Mouse (Mus musculus): ENCODE results near the gene Gli3. TPM values are rescaled to one million over a fixed set of nuclear protein-coding genes. Genes with fewer than 3 reads are reported as not detected.

Gene Gli3
- 25.4 and 30.1 TPM in 2 replicates for polyA plus RNA-seq (2015; fragmentation: Nextera tagmentation; extraction: Ambion mirVana)

- peak within 1 kb of the TSS; percentile 99 for H3K27ac ChIP-seq
- WGBS: under 1% methylated on average over 47 of the region's 76 CpGs
- peak within 1 kb of the TSS; percentile 89 for H3K4me3 ChIP-seq
- no peaks in the 10 kb centered on the region for H3K9me3 ChIP-seq
- peak within 1 kb of the TSS; percentile 95 for H3K9ac ChIP-seq
- H3K4me2 ChIP-seq: peak within 1 kb of the TSS; percentile 59
- no peaks in the 10 kb centered on the region for H3K27me3 ChIP-seq
- ATAC-seq (ENCODE audit: insufficient number of reproducible peaks, low FRiP score, low TSS enrichment, low read depth): peak; percentile 94
- H3K4me1 ChIP-seq: peaks cover 17% of the 10 kb centered on the region
- no peaks in the 10 kb centered on the region for H3K36me3 ChIP-seq
Observed at GRCm38 (mm10) chr13:15462830-15463491, at the start of gene Gli3. Gene Gli3, plus strand, starts transcription at chr13:15463235.

DNA sequence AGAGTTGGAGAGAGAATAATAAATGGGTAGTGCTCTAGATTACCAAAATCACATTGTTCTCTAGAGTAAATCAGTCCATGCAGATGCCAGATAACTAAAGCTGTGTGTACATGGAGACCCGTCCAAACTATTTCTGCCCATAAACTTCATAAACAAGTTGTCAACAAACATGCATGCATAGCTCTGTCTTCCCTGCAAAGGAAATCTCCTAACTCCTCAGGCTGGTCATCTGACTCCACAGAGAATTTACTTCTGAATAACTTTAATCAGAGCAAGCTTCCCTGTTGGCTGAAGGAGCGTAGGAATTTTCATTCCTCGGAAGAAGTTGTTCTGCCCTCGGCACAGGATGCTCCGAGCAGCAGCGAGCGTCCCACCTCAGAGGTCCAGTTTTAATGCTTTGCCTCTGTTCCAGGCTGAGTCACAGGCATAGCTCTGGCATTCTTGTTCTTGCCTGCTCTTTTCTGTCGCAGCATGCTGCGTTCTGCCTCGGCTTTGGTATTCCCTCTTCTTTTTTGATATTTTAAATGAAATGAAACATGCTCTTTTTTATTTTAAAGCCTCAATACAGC lies 41.8 kb upstream of the Gli3 start:
- Histone ChIP-seq H3K36me3 (no peaks in the 10 kb centered on the region), H3K4me1 (peaks cover 4% of the 10 kb centered on the region; the same call in 1 of the 2 replicates), H3K27me3 (no peaks in the 10 kb centered on the region), H3K4me2 (peak overlapping the region; percentile 37), H3K4me3 (peak overlapping the region; percentile 1; the same call in 1 of the 2 replicates), H3K27ac (no peak overlapping the region), H3K9me3 (no peaks in the 10 kb centered on the region), H3K9ac (no peak overlapping the region)
- 10% methylated on average over 10 of the region's 10 CpGs for WGBS
- ATAC-seq (ENCODE audit: insufficient number of reproducible peaks, low FRiP score, low TSS enrichment, low read depth): no peak

DNA sequence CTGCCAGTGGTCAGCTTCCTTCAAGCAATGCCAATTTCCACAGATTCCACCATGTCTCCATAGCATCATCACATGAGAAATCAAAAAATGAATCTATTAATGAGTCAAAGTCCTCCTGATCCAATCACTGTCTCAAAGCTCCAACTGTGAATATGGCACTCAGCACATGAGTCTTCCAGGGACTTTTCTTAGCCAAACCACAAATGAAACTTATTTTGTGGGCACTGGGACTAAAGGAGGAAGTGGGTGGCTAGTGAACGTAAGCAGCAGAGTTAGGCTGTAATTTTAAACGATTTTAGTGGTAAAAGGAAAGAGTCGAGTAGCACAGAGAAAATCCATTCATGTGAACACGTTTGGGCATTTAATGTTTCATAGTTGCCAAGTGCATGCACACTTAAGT lies 21.0 kb upstream of the Gli3 start:
- no peaks in the 10 kb centered on the region for H3K27me3 ChIP-seq
- WGBS: 35% methylated on average over 4 of the region's 4 CpGs
- H3K9ac ChIP-seq: no peak overlapping the region
- no peak for ATAC-seq (ENCODE audit: insufficient number of reproducible peaks, low FRiP score, low TSS enrichment, low read depth)
- no peak overlapping the region for H3K4me2 ChIP-seq
- H3K27ac ChIP-seq: peak overlapping the region; percentile 24; the same call in 1 of the 2 replicates
- H3K4me3 ChIP-seq: no peak overlapping the region
- peaks cover 18% of the 10 kb centered on the region for H3K4me1 ChIP-seq
- H3K9me3 ChIP-seq: no peaks in the 10 kb centered on the region
- H3K36me3 ChIP-seq: no peaks in the 10 kb centered on the region

DNA sequence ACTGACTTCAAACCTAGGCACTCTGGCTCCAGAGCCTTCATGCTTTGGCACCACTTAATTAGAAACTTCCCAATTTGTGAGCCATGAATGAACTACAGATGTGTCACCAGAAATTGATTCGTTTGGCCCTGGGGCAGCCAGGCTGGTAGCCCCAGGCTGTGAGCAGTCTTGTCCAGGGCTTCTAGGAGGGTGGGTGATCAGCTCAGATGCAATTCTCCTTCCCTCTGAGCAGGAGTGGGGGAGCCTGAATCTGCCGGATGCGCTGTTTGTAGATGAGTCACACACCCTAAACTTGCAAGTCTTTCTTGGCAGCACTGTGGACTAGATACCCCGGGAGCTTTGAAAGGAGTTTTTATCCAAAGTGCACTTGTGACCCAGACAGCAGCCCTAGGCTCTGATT lies 18.7 kb upstream of the Gli3 start:
- Histone ChIP-seq H3K4me3 (no peak overlapping the region), H3K4me1 (peaks cover 18% of the 10 kb centered on the region), H3K36me3 (no peaks in the 10 kb centered on the region), H3K27ac (no peak overlapping the region), H3K27me3 (no peaks in the 10 kb centered on the region), H3K9me3 (no peaks in the 10 kb centered on the region), H3K9ac (no peak overlapping the region), H3K4me2 (no peak overlapping the region)
- no peak for ATAC-seq (ENCODE audit: insufficient number of reproducible peaks, low FRiP score, low TSS enrichment, low read depth)
- WGBS: 41% methylated on average over 4 of the region's 4 CpGs

GRCm38 (mm10) chr13:15445591-15445990 lies 17.4 kb upstream of the Gli3 start:
- Histone ChIP-seq H3K27ac (no peak overlapping the region), H3K4me2 (no peak overlapping the region), H3K9me3 (no peaks in the 10 kb centered on the region), H3K27me3 (no peaks in the 10 kb centered on the region), H3K36me3 (no peaks in the 10 kb centered on the region), H3K4me3 (no peak overlapping the region), H3K9ac (no peak overlapping the region), H3K4me1 (peaks cover 15% of the 10 kb centered on the region; the same call in 1 of the 2 replicates)
- no peak for ATAC-seq (ENCODE audit: insufficient number of reproducible peaks, low FRiP score, low TSS enrichment, low read depth)
- 41% methylated on average over 2 of the region's 2 CpGs for WGBS

DNA sequence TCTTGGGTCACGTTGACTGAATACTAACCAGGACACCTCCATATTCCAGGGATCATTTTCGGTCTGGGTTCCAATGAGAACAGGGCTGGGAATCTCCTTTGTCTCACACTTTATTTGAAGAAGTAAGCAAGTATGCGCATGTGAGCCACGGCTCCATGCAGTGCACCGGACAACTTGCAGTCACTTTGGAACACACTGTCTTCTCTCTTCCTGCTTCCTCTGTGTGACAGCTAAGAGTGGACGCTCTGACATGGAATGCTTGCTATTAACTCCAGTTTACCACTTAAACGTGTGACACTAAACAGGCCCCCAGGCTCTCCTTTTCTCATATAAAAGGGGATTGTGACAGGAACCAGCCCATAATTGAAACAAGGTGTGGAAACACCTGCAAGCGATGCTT lies 17.0 kb upstream of the Gli3 start:
- 30% methylated on average over 8 of the region's 8 CpGs for WGBS
- no peaks in the 10 kb centered on the region for H3K36me3 ChIP-seq
- H3K4me3 ChIP-seq: no peak overlapping the region
- no peak overlapping the region for H3K4me2 ChIP-seq
- H3K27ac ChIP-seq: no peak overlapping the region
- H3K27me3 ChIP-seq: no peaks in the 10 kb centered on the region
- H3K9ac ChIP-seq: no peak overlapping the region
- peaks cover 15% of the 10 kb centered on the region; the same call in 1 of the 2 replicates for H3K4me1 ChIP-seq
- H3K9me3 ChIP-seq: no peaks in the 10 kb centered on the region
- ATAC-seq (ENCODE audit: insufficient number of reproducible peaks, low FRiP score, low TSS enrichment, low read depth): no peak

- WGBS: 71% methylated on average over 7 of the region's 7 CpGs
- Histone ChIP-seq H3K9me3 (no peaks in the 10 kb centered on the region), H3K4me1 (peaks cover 8% of the 10 kb centered on the region; the same call in 1 of the 2 replicates), H3K27ac (no peak overlapping the region), H3K36me3 (no peaks in the 10 kb centered on the region), H3K4me2 (no peak overlapping the region), H3K4me3 (no peak overlapping the region), H3K27me3 (no peaks in the 10 kb centered on the region), H3K9ac (no peak overlapping the region)
- no peak for ATAC-seq (ENCODE audit: insufficient number of reproducible peaks, low FRiP score, low TSS enrichment, low read depth)
Observed at GRCm38 (mm10) chr13:15446782-15447564, 16.1 kb upstream of the Gli3 start.

GRCm38 (mm10) chr13:15450941-15451340 lies 12.1 kb upstream of the Gli3 start:
- 0 out of 2 replicates have a peak, but pooled peaks cover 3% of the 10 kb centered on the region for H3K4me1 ChIP-seq
- H3K9ac ChIP-seq: no peak overlapping the region
- no peak overlapping the region for H3K27ac ChIP-seq
- no peaks in the 10 kb centered on the region for H3K27me3 ChIP-seq
- H3K4me3 ChIP-seq: no peak overlapping the region
- 57% methylated on average over 2 of the region's 2 CpGs for WGBS
- H3K36me3 ChIP-seq: no peaks in the 10 kb centered on the region
- no peak for ATAC-seq (ENCODE audit: insufficient number of reproducible peaks, low FRiP score, low TSS enrichment, low read depth)
- no peaks in the 10 kb centered on the region for H3K9me3 ChIP-seq
- H3K4me2 ChIP-seq: no peak overlapping the region

GRCm38 (mm10) chr13:15457841-15458240 lies 5.2 kb upstream of the Gli3 start:
- Histone ChIP-seq H3K36me3 (no peaks in the 10 kb centered on the region), H3K9me3 (no peaks in the 10 kb centered on the region), H3K9ac (no peak overlapping the region), H3K27me3 (no peaks in the 10 kb centered on the region), H3K4me3 (no peak overlapping the region), H3K27ac (no peak overlapping the region), H3K4me1 (peaks cover 10% of the 10 kb centered on the region), H3K4me2 (no peak overlapping the region)
- no peak for ATAC-seq (ENCODE audit: insufficient number of reproducible peaks, low FRiP score, low TSS enrichment, low read depth)
- 44% methylated on average over 5 of the region's 5 CpGs for WGBS

- Histone ChIP-seq H3K4me1 (peaks cover 13% of the 10 kb centered on the region), H3K27me3 (no peaks in the 10 kb centered on the region), H3K4me2 (peak overlapping the region; percentile 59), H3K9ac (no peak overlapping the region), H3K4me3 (peak overlapping the region; percentile 89), H3K27ac (peak overlapping the region; percentile 99), H3K9me3 (no peaks in the 10 kb centered on the region), H3K36me3 (no peaks in the 10 kb centered on the region)
- WGBS: 9% methylated on average over 7 of the region's 7 CpGs
- ATAC-seq (ENCODE audit: insufficient number of reproducible peaks, low FRiP score, low TSS enrichment, low read depth): no peak
Observed at GRCm38 (mm10) chr13:15461926-15462325, 1.1 kb upstream of the Gli3 start.

- Histone ChIP-seq H3K4me3 (peak overlapping the region; percentile 89), H3K9ac (peak overlapping the region; percentile 95), H3K4me2 (peak overlapping the region; percentile 59), H3K36me3 (no peaks in the 10 kb centered on the region), H3K27ac (peak overlapping the region; percentile 99), H3K9me3 (no peaks in the 10 kb centered on the region), H3K4me1 (peaks cover 16% of the 10 kb centered on the region), H3K27me3 (no peaks in the 10 kb centered on the region)
- peak; percentile 86 for ATAC-seq (ENCODE audit: insufficient number of reproducible peaks, low FRiP score, low TSS enrichment, low read depth)
- WGBS: under 1% methylated on average over 56 of the region's 70 CpGs
Observed at GRCm38 (mm10) chr13:15463492-15464080, 551 bp downstream of the Gli3 start.

Measured in limb, embryonic 15.5 days (tissue).